15 mouse cellular contexts compared by ENCODE assay signal in the genomic region with DNA sequence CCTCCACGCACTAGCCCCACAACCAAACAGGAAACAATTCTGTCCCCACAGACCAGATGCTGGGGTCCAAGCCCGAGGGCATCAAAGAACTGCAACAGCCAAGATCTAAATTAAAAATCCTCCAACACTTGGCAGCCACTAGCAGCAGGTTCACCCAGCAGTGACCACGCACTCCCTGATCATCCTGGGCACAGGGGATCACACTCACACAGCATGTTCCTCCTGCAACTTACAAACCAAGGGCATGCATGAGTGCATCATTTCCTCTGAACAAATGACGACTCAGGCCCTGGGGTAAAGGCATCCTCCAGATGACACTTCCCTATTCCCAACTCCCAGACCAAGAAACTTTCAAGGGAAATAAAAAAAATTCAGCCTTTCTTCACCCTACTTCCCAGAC. TPM values are rescaled to one million over a fixed set of nuclear protein-coding genes. Genes with fewer than 3 reads are reported as not detected.
A peak's percentile ranks its signal among the peaks of the same experiment; 100 is the strongest.
DNase-seq lines count a peak whose midpoint lies in the region; ATAC-seq and TF ChIP-seq lines count a peak whose summit lies in the region.
"Had no signal": no experiment of that assay in that cellular context is flagged by ENCODE, and none has a peak within 500 bp of the region (broad histone marks: within the 10 kb centered on the region; RNA-seq: fewer than 3 reads in every experiment).

No protein-coding gene starts in this region.

- DNase-seq in layer of hippocampus, adult 9-11 months, result peak; percentile 84
- no peak for DNase-seq in layer of hippocampus, adult 9-10 months (ENCODE audit: low spot score)
- DNase-seq in CH12.LX (ENCODE audit: extremely low read depth), result no peak
- DNase-seq in frontal cortex, postnatal 14 days (ENCODE audit: low spot score in 2 of 2), result no peak
- DNase-seq: cerebellum, adult 2 months; heart, adult 2 months; heart, postnatal 10 days; lung, embryonic 14.5 days; thymus, adult 18-20 months had no signal

- TF ChIP-seq EP300 in CH12.LX (IDR thresholded peaks at IDR 0.05; ENCODE audit: low read length), result peak; percentile 30; the same call in 1 of the 2 replicates

- no peak for TF ChIP-seq RAD21 in CH12.LX (IDR thresholded peaks at IDR 0.05; ENCODE audit: low read depth, low read length)

- in situ Hi-C loops in CH12.LX (cut with MboI; ENCODE audit: low pct_ligation_motif_present, low pct_unique_long_range_greater_than_20kb, low sequenced_read_pairs), result no loop called here

- peaks cover 28 to 85% of the 10 kb centered on the region in 2 experiments for H3K4me1 ChIP-seq in CH12.LX (ENCODE audit: control insufficient read depth in 1 of 2, insufficient read depth in 2 of 2)

- peaks cover 11% of the 10 kb centered on the region for H3K79me2 ChIP-seq in CH12.LX (replicated peaks; ENCODE audit: control insufficient read depth, extremely low read depth, insufficient read depth, poor library complexity, severe bottlenecking)

- no peak overlapping the region for H3K27ac ChIP-seq in CH12.LX (ENCODE audit: insufficient read depth, low read depth)
- H3K27ac ChIP-seq: heart, adult 2 months; left cerebral cortex, adult 2 months; limb, embryonic 13.5 days had no signal

- no peak for TF ChIP-seq CTCF in CH12.LX (conservative IDR thresholded peaks at IDR 0.05 in 1 of 2, IDR thresholded peaks at IDR 0.05 in 1 of 2; ENCODE audit: low read depth in 2 of 2, low read length in 2 of 2)

- peaks cover 0 to 56% of the 10 kb centered on the region in 2 experiments for H3K36me3 ChIP-seq in CH12.LX (replicated peaks in 1 of 2; ENCODE audit: control insufficient read depth in 1 of 2, insufficient read depth in 1 of 2, low read length in 1 of 2)

- peak; percentile 68 for ATAC-seq in common myeloid progenitor, adult 5-6 weeks (replicated peaks; ENCODE audit: low read depth, poor library complexity, severe bottlenecking)
- peak; percentile 63 for ATAC-seq in neutrophil, adult 5-6 weeks (ENCODE audit: extremely low read depth, insufficient number of reproducible peaks, low FRiP score, poor library complexity, severe bottlenecking)
- ATAC-seq in frontal cortex, adult (ENCODE audit: low TSS enrichment), result no peak

- TF ChIP-seq POLR2A in CH12.LX (IDR thresholded peaks at IDR 0.05; ENCODE audit: low read depth, low read length), result no peak

- H3K9me3 ChIP-seq in CH12.LX (replicated peaks; ENCODE audit: low read length), result no peaks in the 10 kb centered on the region
- H3K9me3 ChIP-seq: limb, embryonic 13.5 days had no signal

- H3K4me3 ChIP-seq in CH12.LX (replicated peaks in 1 of 3; ENCODE audit: low read depth in 2 of 3, low read length in 2 of 3, poor library complexity in 1 of 3), result no peak overlapping the region
- H3K4me3 ChIP-seq: heart, adult 2 months; left cerebral cortex, adult 2 months; limb, embryonic 13.5 days; myocyte had no signal

- no peaks in the 10 kb centered on the region for H3K27me3 ChIP-seq in CH12.LX (replicated peaks)
- H3K27me3 ChIP-seq: limb, embryonic 13.5 days had no signal

- dilution Hi-C loops in CH12.LX (cut with MboI; ENCODE audit: extremely low pct_ligation_motif_present, extremely low pct_unique_long_range_greater_than_20kb, low sequenced_read_pairs), result no loop called here

- no peak overlapping the region for H3K4me2 ChIP-seq in CH12.LX (ENCODE audit: insufficient read depth, low read depth, poor library complexity, severe bottlenecking)
- H3K4me2 ChIP-seq: limb, embryonic 13.5 days; lung, embryonic 14.5 days had no signal

- H3K9ac ChIP-seq in CH12.LX (ENCODE audit: insufficient read depth, low read depth), result no peak overlapping the region
- H3K9ac ChIP-seq: limb, embryonic 13.5 days; lung, embryonic 14.5 days had no signal

TF ChIP-seq in CH12.LX, 34 proteins besides CTCF, POLR2A, EP300 and RAD21:
- no peak for TF ChIP-seq NRF1 (IDR thresholded peaks at IDR 0.05; ENCODE audit: low read depth, low read length)
- TF ChIP-seq BHLHE40 (IDR thresholded peaks at IDR 0.05; ENCODE audit: low read depth, low read length), result peak; percentile 47
- TF ChIP-seq E2F4 (IDR thresholded peaks at IDR 0.05; ENCODE audit: insufficient replicate concordance, low read depth, low read length), result no peak
- TF ChIP-seq CHD1 (IDR thresholded peaks at IDR 0.05; ENCODE audit: low read depth, low read length), result no peak
- TF ChIP-seq MAX (IDR thresholded peaks at IDR 0.05; ENCODE audit: low read length), result no peak
- TF ChIP-seq USF2 (conservative IDR thresholded peaks at IDR 0.05; ENCODE audit: low read depth, low read length), result no peak
- TF ChIP-seq ETS1 (conservative IDR thresholded peaks at IDR 0.05; ENCODE audit: low read depth, low read length), result peak; percentile 41; the same call in 1 of the 2 replicates
- no peak for TF ChIP-seq ZMIZ1 (IDR thresholded peaks at IDR 0.05; ENCODE audit: low read depth, low read length)
- TF ChIP-seq NELFE (IDR thresholded peaks at IDR 0.05; ENCODE audit: low read depth, low read length), result no peak
- TF ChIP-seq SIN3A (IDR thresholded peaks at IDR 0.05; ENCODE audit: low read length), result no peak

RNA-seq across cellular contexts. Expression of gene Tspan14, which starts 29.6 kb away (rescaled TPM):
- total RNA-seq in CH12.LX (2012; rRNA removed) (14.9 and 16.1 TPM in 2 replicates), CH12.LX (2014; rRNA removed) (10.6 and 11.6 TPM in 2 replicates)
- 17.8 and 19.1 TPM in 2 replicates for polyA plus RNA-seq in CH12.LX (2012; ENCODE audit: insufficient read length, low read depth)
- total RNA-seq in common myeloid progenitor, adult 5-6 weeks (2017), result 46.6 and 49.2 TPM in 2 replicates
- total RNA-seq in neutrophil, adult 5-6 weeks (2017), result 56.7 and 60.5 TPM in 2 replicates

RNA-seq across cellular contexts. Expression of gene Sh2d4b, which starts 44.0 kb away (rescaled TPM):
- total RNA-seq in CH12.LX (2012; rRNA removed), result 0.04 TPM in 1 of 2 replicates, not detected in the other
- total RNA-seq in CH12.LX (2014; rRNA removed), result not detected in 2 replicates
- polyA plus RNA-seq in CH12.LX (2012; ENCODE audit: insufficient read length, low read depth), result 0.12 and 0.17 TPM in 2 replicates
- 0.46 TPM in 1 of 2 replicates, not detected in the other for total RNA-seq in common myeloid progenitor, adult 5-6 weeks (2017)
- 5.9 and 9.8 TPM in 2 replicates for total RNA-seq in neutrophil, adult 5-6 weeks (2017)
